Mouse (Mus musculus): ENCODE measurements at regions not wholly inside any gene's neighbourhood (a gene's known extent, or its start where the extent isn't known, plus 50 kb on each side); places are given as distances from the start of the nearest gene placed in this dataset.

DNA sequence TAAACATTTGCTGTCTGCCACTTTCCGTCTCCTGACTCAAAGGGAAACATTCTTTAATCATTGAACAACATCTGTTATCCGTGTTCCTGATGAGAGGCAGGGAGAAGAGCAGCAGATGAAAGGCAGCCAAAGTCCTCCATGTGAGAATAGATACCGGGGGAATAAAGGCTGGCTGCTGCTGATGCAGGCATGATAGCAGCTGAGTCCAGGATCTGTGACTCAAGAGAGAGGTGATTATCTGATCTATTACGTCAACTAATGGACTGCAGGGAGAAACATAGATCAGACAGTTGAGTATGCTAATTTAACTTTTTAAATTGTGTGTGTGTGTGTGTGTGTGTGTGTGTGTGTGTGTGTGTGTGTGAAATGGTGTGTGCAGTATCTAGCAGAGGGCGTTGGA lies 1140.0 kb downstream of the Dpp10 start:
- no peaks in the 10 kb centered on the region for H3K4me1 ChIP-seq (replicated peaks; ENCODE audit: control insufficient read depth, insufficient read depth, low read length)
- DNase-seq (ENCODE audit: low spot score) (no peak), ATAC-seq (replicated peaks; ENCODE audit: low FRiP score) (peak; percentile 46)
- H3K27me3 ChIP-seq (ENCODE audit: control insufficient read depth, insufficient read depth, low read length), result no peaks in the 10 kb centered on the region
- H3K36me3 ChIP-seq (ENCODE audit: control insufficient read depth, insufficient read depth, low read length), result no peaks in the 10 kb centered on the region
- H3K4me3 ChIP-seq (ENCODE audit: low read depth, low read length), result no peak overlapping the region
- H3K9ac ChIP-seq (ENCODE audit: low read length), result no peak overlapping the region
- no peak overlapping the region for H3K27ac ChIP-seq (ENCODE audit: low read depth, low read length)
- WGBS, result 78% methylated on average over 5 of the region's 5 CpGs
- no peak overlapping the region for H3K4me2 ChIP-seq (ENCODE audit: low read depth, low read length, severe bottlenecking)
- H3K9me3 ChIP-seq (ENCODE audit: control insufficient read depth, low read length), result no peaks in the 10 kb centered on the region

DNA sequence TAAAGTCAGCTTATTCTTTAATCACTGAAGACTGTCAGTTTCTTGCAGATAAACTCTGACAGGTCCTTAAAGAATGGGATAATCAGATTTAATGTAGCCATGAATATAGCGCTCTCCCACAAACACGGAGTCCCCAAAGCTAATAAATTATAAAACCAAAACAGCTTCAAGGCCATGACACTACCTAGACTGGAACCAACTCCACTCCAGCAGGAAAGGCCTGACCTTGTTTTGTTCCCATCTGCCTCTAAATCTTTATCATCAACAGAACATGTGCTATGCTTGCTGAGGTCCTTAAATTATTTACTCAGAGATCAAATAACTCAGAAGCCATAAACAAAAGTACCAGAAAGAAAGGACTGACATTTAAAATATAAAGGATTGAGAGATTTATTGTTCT lies 1156.3 kb downstream of the Dpp10 start:
- Histone ChIP-seq H3K4me1 (replicated peaks; ENCODE audit: control insufficient read depth, insufficient read depth, low read length) (no peaks in the 10 kb centered on the region), H3K9ac (ENCODE audit: low read length) (no peak overlapping the region), H3K27ac (ENCODE audit: low read depth, low read length) (no peak overlapping the region), H3K36me3 (ENCODE audit: control insufficient read depth, insufficient read depth, low read length) (no peaks in the 10 kb centered on the region), H3K4me2 (ENCODE audit: low read depth, low read length, severe bottlenecking) (no peak overlapping the region), H3K9me3 (ENCODE audit: control insufficient read depth, low read length) (no peaks in the 10 kb centered on the region), H3K27me3 (ENCODE audit: control insufficient read depth, insufficient read depth, low read length) (no peaks in the 10 kb centered on the region), H3K4me3 (ENCODE audit: low read depth, low read length) (no peak overlapping the region)
- DNase-seq (ENCODE audit: low spot score), result no peak
- no peak for ATAC-seq (replicated peaks; ENCODE audit: low FRiP score)
- WGBS, result 85% methylated on average over 2 of the region's 2 CpGs

DNA sequence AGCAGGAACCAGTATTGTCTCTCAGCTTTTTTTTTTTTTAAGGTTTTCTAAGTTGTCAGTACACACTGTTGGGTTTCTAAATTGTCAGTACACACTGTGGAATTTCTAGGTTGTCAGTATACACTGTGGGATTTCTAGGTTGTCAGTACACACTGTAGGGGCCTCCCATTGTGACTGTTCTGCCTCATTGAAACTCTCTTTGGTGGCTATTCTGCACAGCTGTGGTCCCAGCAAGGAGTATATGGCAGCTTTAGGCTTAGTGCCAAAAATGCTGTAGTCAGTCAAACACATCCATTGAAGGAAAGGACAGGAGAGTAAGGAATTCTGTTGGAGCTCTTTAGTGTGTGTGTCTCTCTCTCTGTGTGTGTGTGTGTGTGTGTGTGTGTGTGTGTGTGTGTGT lies 1186.4 kb downstream of the Dpp10 start:
- Histone ChIP-seq H3K9ac (ENCODE audit: low read length) (no peak overlapping the region), H3K4me1 (replicated peaks; ENCODE audit: control insufficient read depth, insufficient read depth, low read length) (no peaks in the 10 kb centered on the region), H3K27me3 (ENCODE audit: control insufficient read depth, insufficient read depth, low read length) (no peaks in the 10 kb centered on the region), H3K27ac (ENCODE audit: low read depth, low read length) (no peak overlapping the region), H3K4me2 (ENCODE audit: low read depth, low read length, severe bottlenecking) (no peak overlapping the region), H3K9me3 (ENCODE audit: control insufficient read depth, low read length) (no peaks in the 10 kb centered on the region), H3K36me3 (ENCODE audit: control insufficient read depth, insufficient read depth, low read length) (no peaks in the 10 kb centered on the region), H3K4me3 (ENCODE audit: low read depth, low read length) (no peak overlapping the region)
- ATAC-seq (replicated peaks; ENCODE audit: low FRiP score) (0 out of 2 replicates have a peak, but pooled peaks have one; percentile 46), DNase-seq (ENCODE audit: low spot score) (no peak)
